Mouse (Mus musculus) MEL (cell line): ENCODE measurements around the gene Olfr1513. TPM values are rescaled to one million over a fixed set of nuclear protein-coding genes. Genes with fewer than 3 reads are reported as not detected.
"Not testable (repeated sequence)": the region's sequence is repeated elsewhere in the genome, so short reads cannot be mapped to it uniquely, and the experiment has no call there.

ENCODE experiments used
- DNase-seq: peaks from one replicate; pipeline ENCODE4 v3.0.0; 2011; ENCODE audit warnings: low read depth, low spot score
- H3K27ac ChIP-seq: 2 replicates; pipeline ENCODE4 v1.5.1; 2012; ENCODE audit warnings: low read depth, mild to moderate bottlenecking, control low read depth, low read length, moderate library complexity; ENCODE audit not compliant: control insufficient read depth
- H3K27me3 ChIP-seq, 2 experiments: fragments of 150-350 bp in 1 of 2; sonication (generic) in 1 of 2; 2 replicates each; pipeline ENCODE4 v1.6.1; 2012; ENCODE audit warnings: low read length in 2 of 2, mild to moderate bottlenecking in 2 of 2, improper control_type of control experiment in 1 of 2, moderate library complexity in 1 of 2; ENCODE audit not compliant: insufficient read depth in 2 of 2, control insufficient read depth in 1 of 2
- H3K36me3 ChIP-seq, 2 experiments: 2 replicates each; pipeline ENCODE4 v1.6.1; 2012 to 2014; ENCODE audit warnings: low read length in 2 of 2, improper control_type of control experiment in 1 of 2, inconsistent platforms in 1 of 2, mild to moderate bottlenecking in 1 of 2; ENCODE audit not compliant: insufficient read depth in 2 of 2, control insufficient read depth in 1 of 2
- H3K4me1 ChIP-seq, 2 experiments: fragments of 150-350 bp in 1 of 2; sonication (generic) in 1 of 2; 2 replicates each; pipeline ENCODE4 v1.6.1; 2012; ENCODE audit warnings: low read length in 2 of 2, improper control_type of control experiment in 1 of 2, mild to moderate bottlenecking in 1 of 2; ENCODE audit not compliant: insufficient read depth in 2 of 2, control insufficient read depth in 1 of 2
- H3K4me3 ChIP-seq, 2 experiments: fragments of 150-350 bp in 1 of 2; sonication (generic) in 1 of 2; 2 replicates each; pipeline ENCODE4 v1.5.1; 2012; ENCODE audit warnings: low read depth in 2 of 2, low read length in 2 of 2, mild to moderate bottlenecking in 2 of 2, moderate library complexity in 2 of 2, control low read depth in 1 of 2, improper control_type of control experiment in 1 of 2; ENCODE audit not compliant: control insufficient read depth in 1 of 2, insufficient read depth in 1 of 2
- H3K79me2 ChIP-seq: 2 replicates; pipeline ENCODE4 v1.6.1; 2012; ENCODE audit warnings: mild to moderate bottlenecking, low read length, moderate library complexity; ENCODE audit not compliant: control insufficient read depth, poor library complexity, insufficient read depth
- H3K9ac ChIP-seq: 2 replicates; pipeline ENCODE4 v1.6.1; 2012; ENCODE audit warnings: low read depth, mild to moderate bottlenecking, control low read depth, low read length, moderate library complexity; ENCODE audit not compliant: control insufficient read depth, poor library complexity, severe bottlenecking
- H3K9me3 ChIP-seq: fragments of 150-350 bp; sonication (generic); replicated peaks from 2 replicates; pipeline ENCODE4 v1.6.1; 2012; ENCODE audit warnings: mild to moderate bottlenecking, low read length, improper control_type of control experiment, moderate library complexity; ENCODE audit not compliant: insufficient read depth
- BHLHE40 ChIP-seq: IDR thresholded peaks from 2 replicates; pipeline ENCODE4 v1.6.1; 2012; ENCODE audit warnings: low read depth, mild to moderate bottlenecking, inconsistent platforms, low read length, improper control_type of control experiment, borderline replicate concordance
- CHD1 ChIP-seq: IDR thresholded peaks from 2 replicates; pipeline ENCODE4 v1.6.1; 2012; ENCODE audit warnings: low read depth, mild to moderate bottlenecking, inconsistent platforms, low read length, improper control_type of control experiment
- E2F4 ChIP-seq: IDR thresholded peaks from 2 replicates; pipeline ENCODE4 v1.6.1; 2011; ENCODE audit warnings: low read depth, low read length, improper control_type of control experiment, borderline replicate concordance
- ELF1 ChIP-seq: IDR thresholded peaks from 2 replicates; pipeline ENCODE4 v1.6.1; 2014; ENCODE audit warnings: low read depth, mild to moderate bottlenecking, inconsistent platforms, low read length, improper control_type of control experiment, moderate library complexity
- EP300 ChIP-seq, 2 experiments: IDR thresholded peaks; 2 replicates each; pipeline ENCODE4 v1.6.1; 2011; ENCODE audit warnings: improper control_type of control experiment in 2 of 2, low read length in 2 of 2, low read depth in 1 of 2, mild to moderate bottlenecking in 1 of 2
- ETS1 ChIP-seq: IDR thresholded peaks from 2 replicates; pipeline ENCODE4 v1.6.1; 2012; ENCODE audit warnings: low read depth, mild to moderate bottlenecking, inconsistent platforms, low read length, improper control_type of control experiment, moderate library complexity
- GATA1 ChIP-seq: IDR thresholded peaks from 2 replicates; pipeline ENCODE4 v1.6.1; 2011; ENCODE audit warnings: low read depth, low read length, improper control_type of control experiment
- JUND ChIP-seq: IDR thresholded peaks from 2 replicates; pipeline ENCODE4 v1.6.1; 2011; ENCODE audit warnings: low read depth, mild to moderate bottlenecking, improper control_type of control experiment, low read length
- KAT2A ChIP-seq: conservative IDR thresholded peaks from 2 replicates; pipeline ENCODE4 v1.6.1; 2012; ENCODE audit warnings: low read depth, low read length, improper control_type of control experiment, inconsistent platforms
- MAX ChIP-seq: IDR thresholded peaks from 2 replicates; pipeline ENCODE4 v1.6.1; 2011; ENCODE audit warnings: low read length, improper control_type of control experiment
- MAZ ChIP-seq: IDR thresholded peaks from 2 replicates; pipeline ENCODE4 v1.6.1; 2012; ENCODE audit warnings: low read depth, mild to moderate bottlenecking, inconsistent platforms, low read length, improper control_type of control experiment
- MYC ChIP-seq: IDR thresholded peaks from 2 replicates; pipeline ENCODE4 v1.6.1; 2011; ENCODE audit warnings: low read depth, mild to moderate bottlenecking, low read length, improper control_type of control experiment, moderate library complexity
- NRF1 ChIP-seq: IDR thresholded peaks from 2 replicates; pipeline ENCODE4 v1.6.1; 2014; ENCODE audit warnings: low read depth, mild to moderate bottlenecking, inconsistent platforms, low read length, improper control_type of control experiment, moderate library complexity; ENCODE audit not compliant: poor library complexity, insufficient read depth, severe bottlenecking
- POLR2A ChIP-seq, 2 experiments: IDR thresholded peaks; 2 replicates each; pipeline ENCODE4 v1.6.1; 2011 to 2012; ENCODE audit warnings: low read length in 2 of 2, mild to moderate bottlenecking in 2 of 2, control low read depth in 1 of 2, improper control_type of control experiment in 1 of 2, low read depth in 1 of 2, moderate library complexity in 1 of 2; ENCODE audit not compliant: control insufficient read depth in 1 of 2, insufficient read depth in 1 of 2, poor library complexity in 1 of 2
- POLR2AphosphoS2 ChIP-seq: IDR thresholded peaks from 2 replicates; pipeline ENCODE4 v1.6.1; 2011; ENCODE audit warnings: low read length, improper control_type of control experiment
- RAD21 ChIP-seq: IDR thresholded peaks from 2 replicates; pipeline ENCODE4 v1.6.1; 2011; ENCODE audit warnings: mild to moderate bottlenecking, low read depth, low read length, improper control_type of control experiment
- SIN3A ChIP-seq: IDR thresholded peaks from 2 replicates; pipeline ENCODE4 v1.6.1; 2012; ENCODE audit warnings: low read length, improper control_type of control experiment, inconsistent platforms
- TAL1 ChIP-seq: IDR thresholded peaks from 2 replicates; pipeline ENCODE4 v1.6.1; 2012; ENCODE audit warnings: mild to moderate bottlenecking, inconsistent platforms, low read length, moderate library complexity, mixed read lengths
- TCF12 ChIP-seq: IDR thresholded peaks from 2 replicates; pipeline ENCODE4 v1.6.1; 2014; ENCODE audit warnings: low read depth, mild to moderate bottlenecking, inconsistent platforms, low read length, improper control_type of control experiment, moderate library complexity
- UBTF ChIP-seq: IDR thresholded peaks from 2 replicates; pipeline ENCODE4 v1.6.1; 2012; ENCODE audit warnings: low read depth, mild to moderate bottlenecking, inconsistent platforms, low read length, improper control_type of control experiment, moderate library complexity, borderline replicate concordance; ENCODE audit not compliant: insufficient read depth
- ZKSCAN1 ChIP-seq: IDR thresholded peaks from 2 replicates; pipeline ENCODE4 v1.6.1; 2012; ENCODE audit warnings: low read depth, mild to moderate bottlenecking, inconsistent platforms, low read length, improper control_type of control experiment, moderate library complexity
- ZNF384 ChIP-seq: IDR thresholded peaks from 2 replicates; pipeline ENCODE4 v1.6.1; 2012; ENCODE audit warnings: low read depth, mild to moderate bottlenecking, inconsistent platforms, low read length, improper control_type of control experiment
- polyA plus RNA-seq, 2 experiments: library from polyadenylated mRNA; stranded (reverse) in 1 of 2; unstranded in 1 of 2; fragments of >175 nt in 1 of 2; fragments of >200 nt in 1 of 2; gene quantifications; 2 replicates each; pipeline versions ENCODE4 v1.2.1 to v1.2.4; 2012; ENCODE audit warnings: low replicate concordance in 2 of 2, low read depth in 1 of 2; ENCODE audit not compliant: insufficient read length in 2 of 2, insufficient read depth in 1 of 2, missing spikeins in 1 of 2
- total RNA-seq: library from RNA; depleted of rRNA; stranded (reverse); fragments of 300-350 nt; gene quantifications from 2 replicates; pipeline ENCODE4 v1.2.3, GENCODE M21; 2012; rRNA removed

Gene Olfr1513
- total RNA-seq (0.08 TPM in 1 of 2 replicates, not detected in the other), polyA plus RNA-seq (not detected)

DNA sequence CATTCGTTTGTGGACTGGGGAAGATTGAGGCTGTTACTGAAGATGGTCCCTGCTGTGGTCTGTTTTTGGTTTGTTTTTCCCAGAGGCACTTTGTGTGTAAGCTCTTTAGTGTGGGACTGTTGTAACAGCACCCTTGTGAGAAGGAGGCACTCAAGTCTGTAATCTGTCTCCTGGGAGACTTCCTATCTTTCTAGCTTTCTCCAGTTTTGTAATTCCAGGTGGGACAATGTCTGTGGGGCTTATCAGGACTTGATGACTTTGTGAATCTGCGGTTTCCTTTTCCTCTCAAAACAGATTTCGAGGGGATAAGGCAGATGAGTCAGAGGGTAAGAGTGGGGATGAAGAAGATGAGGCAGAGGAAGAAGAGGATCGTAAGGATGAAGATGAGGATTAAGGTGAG, at the start of gene Olfr1513:
Olfr1513 (minus strand) TSS at position 101 of the 400 bp plus-strand sequence.
- Histone ChIP-seq H3K9ac (no peak within 1 kb of the TSS), H3K79me2 (no peaks in the 10 kb centered on the region)

DNA sequence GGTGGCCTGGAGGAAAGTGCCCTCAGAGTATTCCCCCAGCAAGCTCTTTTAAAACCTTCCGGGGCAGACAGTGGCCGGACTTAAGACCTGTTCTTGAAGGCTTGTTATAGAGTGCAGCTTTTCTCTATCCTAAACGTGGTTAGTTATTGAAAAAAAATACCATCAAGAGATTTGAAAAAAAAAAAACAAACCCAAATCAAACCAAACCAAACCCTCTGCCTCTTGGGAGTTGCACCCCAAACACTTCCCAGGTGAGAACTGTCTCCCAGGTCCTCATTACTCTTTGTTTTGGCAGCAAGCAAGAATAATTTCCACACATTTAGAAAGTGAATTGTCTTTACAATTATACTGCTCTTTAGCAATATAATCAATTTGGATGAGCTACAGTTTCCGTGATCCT, 41.1 kb upstream of the Olfr1513 start, which contains the start of gene Olfr1511:
Olfr1511 (minus strand) TSS at position 101 of the 400 bp plus-strand sequence.
- Histone ChIP-seq H3K36me3 (no peaks in the 10 kb centered on the region), H3K4me3 (no peak within 1 kb of the TSS), H3K9me3 (no peaks in the 10 kb centered on the region), H3K4me1 (no peaks in the 10 kb centered on the region), H3K27me3 (no peaks in the 10 kb centered on the region; a peak in 1 of 4 replicates), H3K27ac (no peak within 1 kb of the TSS), H3K79me2 (no peaks in the 10 kb centered on the region), H3K9ac (no peak within 1 kb of the TSS)
- no peak for DNase-seq
- TF ChIP-seq ZKSCAN1 = no peak
- no peak for TF ChIP-seq E2F4
- no peak for TF ChIP-seq EP300 (IDR thresholded peaks at IDR 0.05; ENCODE audit: low read depth in 1 of 2, low read length in 2 of 2)
- no peak for TF ChIP-seq ZNF384
- TF ChIP-seq NRF1 = no peak
- TF ChIP-seq TAL1 = no peak
- no peak for TF ChIP-seq CHD1
- no peak for TF ChIP-seq ETS1
- TF ChIP-seq GATA1 = no peak
- no peak for TF ChIP-seq RAD21
- no peak for TF ChIP-seq UBTF
- TF ChIP-seq BHLHE40 = no peak
- no peak for TF ChIP-seq JUND
- no peak for TF ChIP-seq POLR2AphosphoS2
- no peak for TF ChIP-seq ELF1
- TF ChIP-seq MYC = no peak
- no peak for TF ChIP-seq TCF12
- TF ChIP-seq KAT2A = no peak

More for the DNA sequence above, at the start of gene Olfr1513:
- H3K4me3 ChIP-seq = no peak within 1 kb of the TSS
- peaks cover 2 to 4% of the 10 kb centered on the region in 2 experiments; a peak in 3 of 4 replicates for H3K27me3 ChIP-seq
- no peaks in the 10 kb centered on the region for H3K9me3 ChIP-seq
- H3K4me1 ChIP-seq = no peaks in the 10 kb centered on the region
- no peaks in the 10 kb centered on the region for H3K36me3 ChIP-seq
- H3K27ac ChIP-seq = no peak within 1 kb of the TSS
- no peak for DNase-seq
- no peak for TF ChIP-seq EP300 (IDR thresholded peaks at IDR 0.05; ENCODE audit: low read depth in 1 of 2, low read length in 2 of 2)
- TF ChIP-seq MAZ = no peak
- no peak for TF ChIP-seq SIN3A
- TF ChIP-seq MAX = no peak
- no peak for TF ChIP-seq JUND
- no peak for TF ChIP-seq POLR2A (IDR thresholded peaks at IDR 0.05; ENCODE audit: control insufficient read depth in 1 of 2, insufficient read depth in 1 of 2, low read depth in 1 of 2, low read length in 2 of 2, poor library complexity in 1 of 2)

DNA sequence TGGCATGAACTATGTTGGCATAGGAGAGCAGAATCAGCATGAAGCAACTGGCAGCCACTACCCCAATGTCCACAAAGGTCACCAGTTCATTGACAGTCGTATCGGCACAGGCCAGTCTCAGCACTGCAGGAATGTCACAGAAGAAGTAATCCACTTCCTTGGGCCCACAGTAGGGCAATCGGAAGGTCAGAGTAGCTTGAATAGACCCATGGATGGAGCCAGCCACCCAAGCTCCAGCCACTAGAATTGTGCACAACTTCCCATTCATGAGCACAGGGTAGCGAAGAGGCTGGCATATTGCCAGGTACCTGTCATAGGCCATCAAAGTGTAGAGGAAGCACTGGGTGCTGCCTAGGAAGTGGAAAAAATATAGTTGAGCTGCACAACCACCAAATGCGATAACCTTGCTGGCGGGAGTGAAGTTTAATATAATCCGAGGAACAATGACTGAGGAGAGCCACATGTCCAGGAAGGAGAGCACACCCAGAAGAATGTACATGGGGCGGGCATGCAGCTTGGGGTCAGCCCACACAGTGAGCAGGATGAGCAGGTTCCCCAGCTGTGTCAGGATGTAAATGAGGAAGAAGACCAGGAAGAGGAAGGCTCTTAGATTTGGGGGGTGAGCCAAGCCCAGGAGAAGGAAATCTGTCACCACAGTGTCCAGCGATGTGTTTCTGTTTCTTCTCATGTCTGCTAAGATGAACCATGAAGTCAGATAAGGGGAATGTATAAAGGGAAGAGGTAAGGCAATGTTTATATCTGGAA, 34.1 kb upstream of the Olfr1513 start:
- H3K4me3 ChIP-seq, H3K79me2 ChIP-seq, H3K9me3 ChIP-seq, DNase-seq, H3K27me3 ChIP-seq, H3K27ac ChIP-seq, H3K9ac ChIP-seq, H3K4me1 ChIP-seq, H3K36me3 ChIP-seq: not testable (repeated sequence)
